Mouse (Mus musculus): ENCODE results near the gene Aldh4a1. TPM values are rescaled to one million over a fixed set of nuclear protein-coding genes. Genes with fewer than 3 reads are reported as not detected.

The Aldh4a1 gene
- 46.5 and 50.1 TPM in 2 replicates for polyA plus RNA-seq (2012; rRNA removed)

DNA sequence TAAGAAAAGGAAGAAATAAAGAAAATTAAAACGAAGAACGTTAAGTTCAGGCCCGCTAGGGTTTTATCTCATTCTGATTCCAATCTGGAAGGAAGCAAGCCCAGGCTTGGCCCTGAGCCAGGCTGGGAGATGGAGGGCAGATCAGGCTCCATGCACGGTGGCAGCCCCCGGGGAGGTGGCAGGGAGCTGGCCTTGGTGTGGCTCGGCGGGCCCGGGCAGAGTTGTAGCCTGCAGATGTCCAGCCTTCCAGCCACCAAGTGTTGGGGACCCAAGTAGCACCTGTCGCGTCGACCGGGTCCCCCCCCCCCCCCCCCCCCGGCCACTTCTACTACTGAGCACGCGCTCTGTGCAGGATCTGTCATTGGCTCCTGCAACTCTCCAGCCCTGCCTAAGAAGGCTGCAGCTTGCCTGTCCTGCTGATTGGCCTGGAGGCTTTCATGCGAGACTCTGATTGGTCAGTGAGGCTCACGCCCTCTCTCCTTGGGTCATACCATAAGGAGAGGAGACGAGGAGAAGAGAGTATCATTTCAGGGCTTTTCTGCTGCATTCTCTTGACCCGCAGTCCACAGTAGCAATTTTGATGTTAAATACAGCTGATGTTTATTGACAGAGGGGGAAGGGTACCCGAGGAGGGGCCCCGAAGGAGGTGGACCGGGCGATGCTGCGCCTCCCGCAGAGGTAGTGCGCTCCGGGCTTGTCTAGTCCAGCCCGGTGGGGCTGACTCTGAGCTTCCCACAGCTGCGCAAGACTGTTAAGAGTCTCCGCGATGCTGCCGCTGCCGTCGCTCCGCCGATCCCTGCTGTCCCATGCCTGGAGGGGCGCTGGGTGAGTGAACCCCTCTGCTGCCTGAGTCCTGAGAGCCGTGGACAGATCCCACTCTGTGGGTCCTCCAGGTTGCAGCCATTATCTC is at the start of gene Aldh4a1:
Gene Aldh4a1 (plus strand): TSS at position 494 of the 910 bp plus-strand sequence.

GRCm38 (mm10) chr4:139602357-139603244 is 20.1 kb upstream of the Aldh4a1 start, which contains the start of gene Gm21969:
Gene Gm21969, plus strand, starts transcription at chr4:139603186.

DNA sequence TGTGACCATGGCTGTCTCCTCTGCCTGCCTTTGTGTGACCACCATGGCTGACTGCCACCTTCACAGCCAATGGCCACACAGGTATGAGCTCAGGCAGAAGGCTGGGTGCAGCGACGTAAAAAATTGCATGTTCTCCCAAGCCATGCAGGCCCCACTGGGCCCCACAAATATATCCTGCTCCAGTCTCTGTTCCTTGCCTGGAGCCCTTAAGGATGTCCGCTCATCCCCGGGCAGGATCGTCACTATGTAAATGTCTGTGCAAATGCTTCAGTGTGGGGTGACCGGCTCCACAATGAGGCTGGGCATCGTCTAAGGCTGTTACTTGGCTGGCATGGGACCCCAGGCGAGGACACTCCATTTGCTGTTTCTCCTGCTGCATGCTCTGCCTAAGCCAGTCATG is 30.6 kb downstream of the Aldh4a1 start, which contains the start of gene Tas1r2:
Gene Tas1r2 (plus strand): TSS at position 301 of the 400 bp plus-strand sequence.

Other genes starting within 250 kb of the Aldh4a1 start
- 2.0 and 2.2 TPM in 2 replicates for gene Iffo2, start 92.3 kb upstream of the Aldh4a1 start, polyA plus RNA-seq (2012; rRNA removed)
- not detected in 2 replicates for gene Gm21969, start 19.7 kb upstream of the Aldh4a1 start, polyA plus RNA-seq (2012; rRNA removed)
- gene Tas1r2, start 30.7 kb downstream of the Aldh4a1 start, polyA plus RNA-seq (2012; rRNA removed): not detected in 2 replicates
- gene Pax7, start 210.7 kb downstream of the Aldh4a1 start, polyA plus RNA-seq (2012; rRNA removed): not detected in 2 replicates

Measured in liver, embryonic 18 days (tissue).